In the genomic region with DNA sequence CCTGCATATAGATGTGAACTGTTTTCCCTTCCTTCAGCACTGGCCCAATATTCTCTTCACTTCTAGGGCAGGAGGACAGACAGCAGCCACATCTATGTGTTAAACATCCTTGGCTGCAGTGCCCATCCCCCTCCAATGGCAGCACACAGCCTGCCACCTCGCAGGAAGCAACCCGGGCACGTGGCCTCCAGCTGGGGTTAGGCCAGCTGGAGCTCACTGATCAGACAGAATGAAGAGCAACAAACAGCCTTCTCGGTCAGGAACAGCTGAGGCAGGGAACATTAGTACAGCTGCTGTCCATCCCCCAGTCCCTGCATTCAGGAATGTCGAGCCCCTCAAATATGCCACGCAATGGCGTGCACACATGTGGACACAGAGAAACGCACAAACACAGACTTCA, we compare ENCODE assay signal across 8 mouse cellular contexts.
DNase-seq lines count a peak whose midpoint lies in the region; ATAC-seq and TF ChIP-seq lines count a peak whose summit lies in the region.

No protein-coding gene starts in this region.

- WGBS in intestine, embryonic 14.5 days: 31% methylated on average over 8 of the region's 8 CpGs
- WGBS in intestine, postnatal 0 days: 52% methylated on average over 8 of the region's 8 CpGs
- WGBS in embryonic facial prominence, embryonic 14.5 days: 20% methylated on average over 8 of the region's 8 CpGs
- WGBS in hindbrain, embryonic 14.5 days: 26% methylated on average over 8 of the region's 8 CpGs
- 24% methylated on average over 8 of the region's 8 CpGs for WGBS in midbrain, postnatal 0 days

- H3K9me3 ChIP-seq in intestine, embryonic 14.5 days (ENCODE audit: control insufficient read depth, low read length): no peaks in the 10 kb centered on the region
- no peaks in the 10 kb centered on the region for H3K9me3 ChIP-seq in intestine, postnatal 0 days (ENCODE audit: control insufficient read depth)
- H3K9me3 ChIP-seq in embryonic facial prominence, embryonic 14.5 days (ENCODE audit: control insufficient read depth, low read length): no peaks in the 10 kb centered on the region
- no peaks in the 10 kb centered on the region for H3K9me3 ChIP-seq in hindbrain, embryonic 14.5 days (ENCODE audit: control insufficient read depth, low read length)
- no peaks in the 10 kb centered on the region for H3K9me3 ChIP-seq in midbrain, postnatal 0 days (ENCODE audit: low read length)

- H3K4me2 ChIP-seq in intestine, embryonic 14.5 days (ENCODE audit: low read length): no peak overlapping the region
- no peak overlapping the region for H3K4me2 ChIP-seq in intestine, postnatal 0 days (replicated peaks; ENCODE audit: low read depth)
- H3K4me2 ChIP-seq in embryonic facial prominence, embryonic 14.5 days (ENCODE audit: low read depth, low read length): no peak overlapping the region
- H3K4me2 ChIP-seq in hindbrain, embryonic 14.5 days (replicated peaks): no peak overlapping the region
- H3K4me2 ChIP-seq in midbrain, postnatal 0 days (ENCODE audit: low read depth, low read length, poor library complexity, severe bottlenecking): no peak overlapping the region

- no peak for TF ChIP-seq CTCF in intestine, postnatal 0 days (IDR thresholded peaks at IDR 0.05; ENCODE audit: low read depth)
- no peak for TF ChIP-seq CTCF in midbrain, postnatal 0 days (IDR thresholded peaks at IDR 0.05)

- no peak overlapping the region for H3K4me3 ChIP-seq in intestine, embryonic 14.5 days (ENCODE audit: low read depth, low read length)
- no peak overlapping the region for H3K4me3 ChIP-seq in intestine, postnatal 0 days (ENCODE audit: low read depth, low read length)
- H3K4me3 ChIP-seq in embryonic facial prominence, embryonic 14.5 days (ENCODE audit: low read depth, low read length): no peak overlapping the region
- H3K4me3 ChIP-seq in hindbrain, embryonic 14.5 days (replicated peaks; ENCODE audit: low read length): no peak overlapping the region
- no peak overlapping the region for H3K4me3 ChIP-seq in midbrain, postnatal 0 days (ENCODE audit: low read depth, low read length)

- H3K9ac ChIP-seq in intestine, embryonic 14.5 days (ENCODE audit: low read length): no peak overlapping the region
- no peak overlapping the region for H3K9ac ChIP-seq in intestine, postnatal 0 days (ENCODE audit: low read depth, low read length)
- H3K9ac ChIP-seq in embryonic facial prominence, embryonic 14.5 days (ENCODE audit: low read depth, low read length): no peak overlapping the region
- H3K9ac ChIP-seq in hindbrain, embryonic 14.5 days: no peak overlapping the region
- no peak overlapping the region for H3K9ac ChIP-seq in midbrain, postnatal 0 days (replicated peaks; ENCODE audit: low read length, poor library complexity, severe bottlenecking)

- H3K27ac ChIP-seq in intestine, embryonic 14.5 days (ENCODE audit: low read depth): no peak overlapping the region
- H3K27ac ChIP-seq in intestine, postnatal 0 days (ENCODE audit: low read depth, low read length): no peak overlapping the region
- no peak overlapping the region for H3K27ac ChIP-seq in embryonic facial prominence, embryonic 14.5 days (replicated peaks; ENCODE audit: low read depth, low read length)
- no peak overlapping the region for H3K27ac ChIP-seq in hindbrain, embryonic 14.5 days
- H3K27ac ChIP-seq in midbrain, postnatal 0 days (ENCODE audit: low read depth, low read length): no peak overlapping the region

- no peak for ATAC-seq in intestine, embryonic 14.5 days (replicated peaks; ENCODE audit: low FRiP score, low TSS enrichment, low read depth)
- ATAC-seq in intestine, postnatal 0 days: no peak
- peak; percentile 64 for ATAC-seq in embryonic facial prominence, embryonic 14.5 days (ENCODE audit: low read depth)
- ATAC-seq in hindbrain, embryonic 14.5 days (ENCODE audit: low FRiP score): peak; percentile 35; the same call in 1 of the 2 replicates
- no peak for ATAC-seq in midbrain, postnatal 0 days (ENCODE audit: low FRiP score)
- ATAC-seq in erythroid progenitor cell, adult 5-6 weeks (replicated peaks; ENCODE audit: low FRiP score, poor library complexity, severe bottlenecking): no peak

- H3K4me1 ChIP-seq in intestine, embryonic 14.5 days (replicated peaks; ENCODE audit: control insufficient read depth, insufficient read depth, low read length): 0 out of 2 replicates have a peak, but pooled peaks cover 4% of the 10 kb centered on the region
- peaks cover 5% of the 10 kb centered on the region; the same call in 1 of the 2 replicates for H3K4me1 ChIP-seq in intestine, postnatal 0 days (replicated peaks; ENCODE audit: control insufficient read depth, insufficient read depth, low read length)
- peaks cover 11% of the 10 kb centered on the region; the same call in 1 of the 2 replicates for H3K4me1 ChIP-seq in embryonic facial prominence, embryonic 14.5 days (ENCODE audit: control insufficient read depth, insufficient read depth, low read length)
- peaks cover 14% of the 10 kb centered on the region for H3K4me1 ChIP-seq in hindbrain, embryonic 14.5 days (replicated peaks; ENCODE audit: control insufficient read depth, insufficient read depth, low read length)
- peaks cover 19% of the 10 kb centered on the region; the same call in 1 of the 2 replicates for H3K4me1 ChIP-seq in midbrain, postnatal 0 days (ENCODE audit: insufficient read depth, low read length)

- no peaks in the 10 kb centered on the region for H3K27me3 ChIP-seq in intestine, embryonic 14.5 days (replicated peaks; ENCODE audit: control insufficient read depth, insufficient read depth, low read length)
- no peaks in the 10 kb centered on the region for H3K27me3 ChIP-seq in intestine, postnatal 0 days (replicated peaks; ENCODE audit: control insufficient read depth, insufficient read depth, low read length)
- H3K27me3 ChIP-seq in embryonic facial prominence, embryonic 14.5 days (replicated peaks; ENCODE audit: control insufficient read depth, insufficient read depth, low read length): no peaks in the 10 kb centered on the region
- H3K27me3 ChIP-seq in hindbrain, embryonic 14.5 days (ENCODE audit: control insufficient read depth, insufficient read depth, low read length): no peaks in the 10 kb centered on the region
- H3K27me3 ChIP-seq in midbrain, postnatal 0 days (ENCODE audit: insufficient read depth, low read length): no peaks in the 10 kb centered on the region

- H3K36me3 ChIP-seq in intestine, embryonic 14.5 days (ENCODE audit: control insufficient read depth, insufficient read depth, low read length): peaks cover 7% of the 10 kb centered on the region
- H3K36me3 ChIP-seq in intestine, postnatal 0 days (ENCODE audit: control insufficient read depth, insufficient read depth): no peaks in the 10 kb centered on the region; the same call in 1 of the 2 replicates
- peaks cover 8% of the 10 kb centered on the region; the same call in 1 of the 2 replicates for H3K36me3 ChIP-seq in embryonic facial prominence, embryonic 14.5 days (ENCODE audit: control insufficient read depth, insufficient read depth, low read length)
- no peaks in the 10 kb centered on the region for H3K36me3 ChIP-seq in hindbrain, embryonic 14.5 days (replicated peaks; ENCODE audit: control insufficient read depth, insufficient read depth)
- H3K36me3 ChIP-seq in midbrain, postnatal 0 days (ENCODE audit: insufficient read depth, low read length): no peaks in the 10 kb centered on the region

- DNase-seq in intestine, embryonic 14.5 days (ENCODE audit: low spot score): peak; percentile 63
- DNase-seq in embryonic facial prominence, embryonic 14.5 days (ENCODE audit: low spot score): peak; percentile 85
- DNase-seq in hindbrain, embryonic 14.5 days (ENCODE audit: low spot score): peak; percentile 41
- peak; percentile 37 to 45 for DNase-seq in left cerebral cortex, postnatal 25 days (ENCODE audit: low spot score in 2 of 2)
- DNase-seq in midbrain, postnatal 0 days (ENCODE audit: low spot score): peak; percentile 48
- DNase-seq in thymus, postnatal 4 days: peak; percentile 80

- intact Hi-C loops in left cerebral cortex, postnatal 25 days (cut with DNase I): no loop called here

Comparison
In these comparisons a context has a peak if more than half of its experiments do, and no peak if none do; other contexts are left out.
1. ATAC-seq: peak in embryonic facial prominence, embryonic 14.5 days (single experiment) and hindbrain, embryonic 14.5 days (single experiment); none in intestine, embryonic 14.5 days (single experiment), intestine, postnatal 0 days (single experiment), midbrain, postnatal 0 days (single experiment) and erythroid progenitor cell, adult 5-6 weeks (single experiment).
2. Peak in every context shown above with its lines, with median percentiles within 50 percentile points of each other: DNase-seq.